Mouse (Mus musculus) splenic B cell, adult 2 months (primary cell): ENCODE measurements around the gene Rabac1.

ENCODE experiments used
- DNase-seq: peaks from one replicate; pipeline ENCODE4 v3.0.0-alpha.2; 2011; ENCODE audit warnings: low read depth, low spot score
- H3K27me3 ChIP-seq: 2 replicates; pipeline ENCODE4 v1.6.1; 2012; ENCODE audit warnings: mild to moderate bottlenecking, low read length, moderate library complexity, mixed read lengths; ENCODE audit not compliant: control insufficient read depth, poor library complexity, insufficient read depth, severe bottlenecking
- H3K36me3 ChIP-seq: 2 replicates; pipeline ENCODE4 v1.6.1; 2012; ENCODE audit warnings: mild to moderate bottlenecking, low read length, moderate library complexity, mixed read lengths; ENCODE audit not compliant: control insufficient read depth, poor library complexity, insufficient read depth, severe bottlenecking

Rabac1 gene

GRCm38 (mm10) chr7:24969805-24970204, 2.7 kb downstream of the Rabac1 start:
- no peak for DNase-seq
- Histone ChIP-seq H3K27me3 (no peaks in the 10 kb centered on the region), H3K36me3 (peaks cover 13% of the 10 kb centered on the region; the same call in 1 of the 2 replicates)

DNA sequence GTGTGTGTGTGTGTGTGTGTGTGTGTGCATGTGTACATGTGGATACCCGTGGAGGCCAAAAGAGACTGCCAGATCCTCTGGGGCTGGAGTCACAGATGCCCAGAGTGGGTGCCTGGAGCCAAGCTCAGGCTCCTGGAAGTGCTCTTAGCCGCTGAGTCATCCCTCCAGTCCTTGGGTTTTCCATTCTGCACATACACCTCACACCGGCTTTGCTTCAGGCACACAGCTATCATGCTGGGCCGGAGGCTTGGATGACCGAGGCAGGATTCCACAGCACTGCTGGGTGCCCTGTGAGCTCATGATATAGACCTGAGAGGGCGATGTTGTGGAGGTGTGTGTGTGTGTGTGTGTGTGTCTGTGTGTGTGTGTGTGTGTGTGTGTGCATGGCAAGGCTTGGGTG, 4.1 kb downstream of the Rabac1 start:
- H3K36me3 ChIP-seq = peaks cover 13% of the 10 kb centered on the region; the same call in 1 of the 2 replicates
- DNase-seq = no peak
- H3K27me3 ChIP-seq = no peaks in the 10 kb centered on the region

- H3K36me3 ChIP-seq = peaks cover 13% of the 10 kb centered on the region; the same call in 1 of the 2 replicates
- no peak for DNase-seq
Measured at GRCm38 (mm10) chr7:24967966-24968365, 4.6 kb downstream of the Rabac1 start.

GRCm38 (mm10) chr7:24964897-24965535, 7.5 kb downstream of the Rabac1 start:
- peak; percentile 92 for DNase-seq
- H3K27me3 ChIP-seq = no peaks in the 10 kb centered on the region
- H3K36me3 ChIP-seq = peaks cover 9% of the 10 kb centered on the region; the same call in 1 of the 2 replicates

More at GRCm38 (mm10) chr7:24967966-24968365, 4.6 kb downstream of the Rabac1 start:
- no peaks in the 10 kb centered on the region for H3K27me3 ChIP-seq

DNA sequence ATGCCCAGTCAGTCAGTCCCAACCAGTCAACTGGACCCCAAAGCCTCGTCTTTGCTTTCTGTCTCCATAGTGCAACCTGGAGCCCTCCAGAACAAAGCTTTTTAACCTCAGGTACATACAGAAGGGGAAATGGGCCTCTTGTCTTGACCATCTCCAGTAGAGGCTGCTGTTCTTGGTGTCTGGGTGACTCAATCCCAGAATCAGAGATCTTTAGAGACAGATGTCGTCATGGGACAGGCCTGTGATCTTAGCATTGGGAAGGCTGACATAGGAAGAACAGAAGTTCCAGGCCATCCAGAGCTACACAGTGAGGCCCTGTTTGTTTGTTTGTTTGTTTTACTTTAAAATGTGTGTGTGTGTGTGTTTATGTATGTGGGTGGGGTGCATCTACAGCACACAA, 8.3 kb downstream of the Rabac1 start:
- no peaks in the 10 kb centered on the region for H3K27me3 ChIP-seq
- H3K36me3 ChIP-seq = 0 out of 2 replicates have a peak, but pooled peaks cover 4% of the 10 kb centered on the region
- DNase-seq = no peak

DNA sequence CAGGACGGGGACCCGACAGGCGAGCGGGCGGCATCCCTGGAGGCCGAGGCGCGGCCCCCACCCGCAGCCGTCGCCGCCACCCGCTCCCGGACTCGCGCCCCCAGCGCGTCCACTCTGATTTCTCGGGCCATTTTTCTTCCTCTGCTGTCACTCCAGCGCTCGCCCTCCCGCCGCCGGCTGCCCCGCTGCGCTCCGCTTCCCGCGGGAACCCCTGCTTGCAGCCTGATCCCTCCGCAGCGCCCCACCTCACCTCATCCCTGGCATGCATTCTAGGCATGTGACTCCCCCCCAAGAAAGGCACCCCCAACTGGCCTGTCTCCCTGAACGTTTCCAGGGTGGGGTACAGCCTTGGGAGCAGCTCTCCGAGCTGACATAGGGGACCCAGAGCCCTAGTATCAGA, 17.3 kb downstream of the Rabac1 start:
- H3K36me3 ChIP-seq = no peaks in the 10 kb centered on the region
- no peak for DNase-seq
- no peaks in the 10 kb centered on the region for H3K27me3 ChIP-seq

DNA sequence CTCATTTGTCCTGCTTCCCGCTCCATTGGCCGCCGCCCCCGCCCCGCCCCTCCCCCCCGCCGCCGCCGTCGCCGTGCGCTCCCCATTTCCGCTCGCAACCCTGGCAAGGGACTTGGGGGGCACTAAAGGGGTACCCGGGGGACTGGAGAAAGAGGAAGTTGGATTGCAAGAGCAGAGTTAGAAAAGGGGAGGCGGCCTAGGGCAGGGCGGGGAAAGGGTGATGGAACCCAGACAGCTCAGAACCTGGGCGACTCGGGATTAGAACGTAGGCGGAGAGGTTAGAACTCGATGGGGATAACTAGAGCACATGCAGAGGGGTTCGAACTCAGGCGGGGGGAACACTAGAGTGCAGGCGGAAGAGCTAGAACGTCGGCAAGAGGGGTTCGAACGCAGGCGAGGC, 18.1 kb downstream of the Rabac1 start:
- peak; percentile 86 for DNase-seq
- H3K27me3 ChIP-seq = no peaks in the 10 kb centered on the region
- H3K36me3 ChIP-seq = no peaks in the 10 kb centered on the region

DNA sequence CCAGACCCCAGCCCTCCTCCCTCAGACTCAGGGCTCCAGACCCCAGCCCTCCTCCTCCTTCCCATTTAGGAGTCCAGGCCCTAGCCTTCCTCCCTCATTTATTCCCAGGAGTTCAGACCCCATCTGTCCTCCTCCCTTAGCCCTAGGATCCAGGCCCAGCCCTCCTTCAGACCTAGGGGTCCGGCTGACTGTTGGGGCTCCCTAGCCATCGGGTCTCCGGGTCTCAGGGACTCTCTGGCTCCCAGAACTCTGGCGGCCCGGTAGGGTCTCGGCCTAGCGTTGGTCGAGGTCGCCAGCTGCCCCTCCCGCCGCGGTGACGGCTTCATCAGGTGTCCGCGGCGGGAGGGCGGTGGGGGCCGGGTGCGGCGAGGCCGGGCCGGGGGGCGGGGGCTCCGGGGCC, 18.6 kb downstream of the Rabac1 start:
- H3K36me3 ChIP-seq = no peaks in the 10 kb centered on the region
- no peaks in the 10 kb centered on the region for H3K27me3 ChIP-seq
- DNase-seq = no peak

DNA sequence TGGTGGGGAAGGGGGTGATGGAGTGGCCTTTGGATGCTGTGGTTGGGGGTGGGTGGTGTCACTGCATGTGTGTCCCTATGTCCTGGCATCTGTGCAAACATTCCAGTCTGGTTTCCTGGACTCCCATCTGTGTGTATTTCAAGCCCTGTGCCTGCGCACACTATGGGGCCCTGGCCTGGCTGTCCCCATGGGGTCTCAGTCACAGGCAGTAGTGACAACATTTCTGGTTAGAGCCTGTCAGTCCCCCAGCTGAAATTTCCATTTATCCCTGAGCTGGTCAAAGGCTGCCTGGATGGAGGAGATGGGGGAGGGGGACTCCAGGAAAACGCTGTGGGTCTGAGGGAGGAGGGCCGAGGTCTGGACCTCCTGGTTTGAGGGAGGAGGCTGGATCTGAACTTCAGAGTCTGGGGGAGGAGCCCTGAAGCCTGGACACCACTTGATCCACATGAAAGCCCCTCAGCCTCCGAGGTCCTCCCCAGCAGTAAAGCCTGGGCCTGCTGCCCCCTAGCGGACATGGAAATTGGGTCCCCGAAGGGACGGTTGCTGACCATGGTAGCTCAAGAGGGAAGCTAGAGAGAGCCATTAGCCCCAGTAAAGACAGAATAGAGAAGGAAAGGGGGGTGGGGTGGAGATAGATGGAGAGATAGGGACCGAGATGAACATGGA, 22.5 kb downstream of the Rabac1 start:
- DNase-seq = peak; percentile 87
- Histone ChIP-seq H3K27me3 (no peaks in the 10 kb centered on the region), H3K36me3 (no peaks in the 10 kb centered on the region)

DNA sequence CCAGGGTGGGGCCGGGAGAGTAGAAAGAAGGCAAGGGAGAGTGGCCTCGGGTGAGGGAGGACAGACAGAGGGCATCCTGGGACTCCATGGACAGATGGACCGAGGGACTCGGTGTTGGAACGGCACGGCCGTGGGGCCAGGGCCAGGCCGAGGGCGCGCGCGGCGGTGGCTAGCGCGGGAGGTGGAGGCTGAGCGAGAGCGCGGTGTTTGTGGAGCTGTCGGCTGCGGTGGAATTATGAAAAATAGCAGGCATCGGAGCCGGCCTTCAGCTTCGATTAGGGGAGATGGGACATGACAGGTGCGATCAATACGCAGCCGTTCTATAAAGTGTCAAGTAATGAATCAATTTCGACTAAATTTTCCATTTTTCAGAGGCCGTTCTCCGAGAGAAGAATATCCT, 23.8 kb downstream of the Rabac1 start:
- no peaks in the 10 kb centered on the region for H3K36me3 ChIP-seq
- H3K27me3 ChIP-seq = no peaks in the 10 kb centered on the region
- no peak for DNase-seq

DNA sequence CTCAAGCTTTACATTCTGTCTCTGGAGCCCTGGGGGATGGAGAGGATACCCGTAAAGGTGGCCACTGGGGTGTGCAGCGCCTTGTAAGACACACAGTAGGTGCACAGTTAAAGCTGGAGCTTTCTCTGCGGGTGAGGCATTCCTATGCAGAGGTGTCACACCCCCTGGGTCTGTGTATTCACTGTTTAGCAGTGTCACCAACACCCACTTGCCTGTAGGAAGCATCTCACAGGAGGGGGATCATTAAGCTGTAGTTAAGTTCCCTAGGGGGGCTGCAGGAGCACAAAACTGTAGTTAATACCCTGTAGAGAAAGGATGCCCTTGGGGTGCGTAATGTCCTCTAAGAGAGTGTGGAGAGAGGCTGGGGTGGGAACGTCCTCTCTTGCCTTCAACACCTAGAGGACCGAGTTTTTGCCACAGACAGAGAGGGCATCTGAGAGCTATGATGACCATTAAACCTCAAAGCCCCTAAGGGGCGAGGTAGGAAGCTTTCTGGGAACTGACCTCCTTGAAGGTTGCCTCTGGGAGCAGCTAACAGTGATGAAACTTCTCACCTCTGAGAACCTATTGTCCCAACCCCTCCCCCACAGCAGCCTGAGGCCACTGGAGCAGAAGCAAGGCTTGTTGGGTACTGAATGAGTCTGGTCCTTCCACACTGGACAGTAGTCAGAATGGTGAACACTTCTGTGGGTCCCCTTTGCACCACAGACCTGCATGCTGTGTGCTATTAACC, 25.1 kb downstream of the Rabac1 start:
- Histone ChIP-seq H3K36me3 (no peaks in the 10 kb centered on the region), H3K27me3 (no peaks in the 10 kb centered on the region)
- DNase-seq = no peak

GRCm38 (mm10) chr7:24944257-24944950, 28.1 kb downstream of the Rabac1 start, which contains the start of gene Gm4881:
Gm4881 (minus strand) TSS chr7:24944494.
- Histone ChIP-seq H3K36me3 (no peaks in the 10 kb centered on the region), H3K27me3 (no peaks in the 10 kb centered on the region)
- no peak for DNase-seq

- no peak for DNase-seq
- Histone ChIP-seq H3K27me3 (no peaks in the 10 kb centered on the region), H3K36me3 (no peaks in the 10 kb centered on the region)
Measured at GRCm38 (mm10) chr7:24943641-24944040, 28.9 kb downstream of the Rabac1 start.

- no peak for DNase-seq
- Histone ChIP-seq H3K27me3 (no peaks in the 10 kb centered on the region), H3K36me3 (peaks cover 5% of the 10 kb centered on the region; the same call in 1 of the 2 replicates)
Measured at GRCm38 (mm10) chr7:24931651-24932050, 40.9 kb downstream of the Rabac1 start.
